Mouse (Mus musculus) retina, adult 2 months (tissue): ENCODE measurements around the gene Nudc.

Experiments used
- DNase-seq: peaks from one replicate; pipeline ENCODE4 v3.0.0-alpha.2; 2012; ENCODE audit warnings: low read depth, low spot score

Gene Nudc

DNA sequence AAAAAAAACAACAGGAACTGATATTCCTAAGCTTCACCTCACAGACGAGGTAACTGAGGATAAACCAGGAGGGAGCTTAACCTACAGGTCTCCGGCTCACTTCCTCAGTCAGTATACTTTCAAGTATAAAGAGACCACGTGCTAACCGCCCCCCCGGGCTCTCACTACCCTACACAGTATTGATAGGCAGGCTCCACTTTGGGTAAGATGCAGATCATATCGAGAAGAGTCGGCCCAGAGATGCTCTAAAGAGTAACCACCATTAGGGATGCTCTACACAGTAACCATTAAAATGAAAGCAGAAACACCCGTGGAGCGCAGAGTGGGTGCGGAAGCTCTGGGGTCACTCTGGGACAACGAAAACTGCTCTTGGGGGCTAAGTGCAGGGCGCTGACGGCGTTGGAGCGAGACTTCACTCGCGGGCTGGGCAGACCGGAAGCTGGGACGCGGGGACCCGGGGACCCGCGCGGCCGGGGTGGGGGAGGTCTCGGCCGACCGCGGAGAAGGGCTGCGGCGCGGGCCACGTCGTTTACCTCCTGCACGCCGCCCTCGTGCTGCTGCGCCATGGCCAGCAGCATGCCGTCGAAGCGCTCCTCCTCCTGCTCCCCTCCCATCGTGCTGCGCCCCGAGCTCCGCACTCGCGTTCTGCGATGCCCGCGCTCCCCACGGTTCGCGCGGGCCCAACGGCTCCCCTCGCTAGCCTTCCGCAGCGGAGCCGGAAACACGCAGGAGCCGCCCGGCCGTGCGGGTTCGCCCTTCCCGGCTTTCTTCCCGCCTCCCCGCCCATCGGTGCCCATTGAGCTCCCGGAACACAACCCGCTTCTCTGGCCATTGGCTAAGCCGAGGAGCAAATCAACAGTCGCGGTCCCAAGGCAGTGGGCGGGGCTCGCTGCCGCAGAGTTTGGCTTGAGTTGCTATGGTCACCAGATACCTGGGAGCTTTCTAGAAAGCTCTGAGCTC lies at the start of gene Nudc:
Gene Nudc (minus strand): TSS at position 725 of the 960 bp plus-strand sequence.
- DNase-seq: peak; percentile 88

DNA sequence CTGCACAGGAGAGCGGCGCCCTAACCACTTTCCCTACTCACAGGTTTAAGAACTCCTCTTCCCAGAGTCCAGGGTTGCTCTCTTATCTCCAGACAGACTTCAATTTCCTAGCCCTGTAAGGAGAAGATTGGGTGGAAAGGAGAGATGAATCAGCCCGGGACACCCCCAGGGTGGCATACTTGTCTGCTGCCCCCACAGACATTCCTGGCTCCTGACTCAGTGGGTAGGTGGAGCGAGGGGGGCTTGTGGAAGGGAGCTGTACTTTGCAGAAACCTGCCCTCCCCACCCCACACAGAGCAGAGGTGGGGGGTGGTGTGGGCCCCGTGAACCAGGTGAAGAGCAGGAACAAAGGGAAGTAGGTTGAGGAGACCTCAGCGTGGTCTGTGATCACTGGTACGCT lies 49.7 kb upstream of the Nudc start:
- no peak for DNase-seq

DNA sequence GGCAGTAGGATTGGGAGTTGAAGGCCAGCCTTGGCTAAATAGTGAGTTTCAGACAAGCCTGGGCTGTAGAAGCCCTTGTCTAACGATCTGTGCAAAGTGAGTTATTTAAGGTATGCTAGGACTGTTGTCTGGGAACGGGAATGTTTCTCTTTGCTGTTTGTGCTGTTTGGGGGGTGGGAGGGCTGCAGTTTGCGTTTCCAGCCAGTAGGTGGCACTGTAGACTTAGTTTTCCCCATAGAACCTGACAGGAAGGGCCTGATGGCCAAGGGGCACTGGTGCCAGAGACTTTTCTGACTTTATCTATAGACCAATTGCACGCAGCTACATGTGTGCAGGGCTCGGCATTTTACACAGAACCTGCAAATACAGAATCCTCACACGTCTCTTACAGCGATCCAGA lies 46.8 kb upstream of the Nudc start:
- peak; percentile 54 for DNase-seq

DNA sequence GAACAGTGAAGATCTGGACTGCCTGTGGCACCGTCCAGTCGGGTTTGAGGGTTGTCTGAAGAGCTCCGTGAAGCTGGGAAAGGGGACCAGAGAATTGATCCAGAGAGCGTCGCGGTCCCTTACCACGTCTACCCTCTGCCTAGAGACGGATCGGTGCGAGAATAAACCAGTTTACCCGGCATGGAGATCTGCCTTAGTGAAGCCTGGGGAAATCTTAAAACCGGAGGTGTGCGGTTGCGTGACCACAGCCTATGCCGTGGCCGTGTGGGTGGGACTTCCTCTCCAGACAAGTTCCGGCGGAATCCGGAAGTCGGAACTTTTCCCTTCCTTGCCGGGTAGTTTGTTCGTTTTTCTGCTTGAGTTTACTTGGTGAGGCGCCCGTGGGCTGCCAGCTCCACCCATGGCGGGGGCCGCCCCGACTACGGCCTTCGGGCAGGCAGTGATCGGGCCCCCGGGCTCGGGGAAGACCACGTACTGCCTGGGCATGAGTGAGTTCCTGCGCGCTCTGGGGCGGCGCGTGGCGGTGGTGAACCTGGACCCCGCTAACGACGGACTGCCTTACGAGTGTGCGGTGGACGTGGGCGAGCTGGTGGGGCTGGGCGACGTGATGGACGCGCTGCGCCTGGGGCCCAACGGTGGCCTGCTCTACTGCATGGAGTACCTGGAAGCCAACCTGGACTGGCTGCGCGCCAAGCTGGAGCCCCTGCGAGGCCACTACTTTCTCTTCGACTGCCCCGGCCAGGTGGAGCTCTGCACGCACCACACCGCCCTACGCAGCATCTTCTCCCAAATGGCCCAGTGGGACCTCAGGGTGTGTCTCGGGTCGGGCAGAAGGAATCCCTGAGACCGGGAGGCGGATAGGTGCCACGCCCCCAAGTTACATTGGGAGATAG lies 38.5 kb upstream of the Nudc start, which contains the start of gene Gpn2:
Gene Gpn2 (plus strand): TSS at position 304 of the 893 bp plus-strand sequence.
- peak; percentile 73 for DNase-seq

DNA sequence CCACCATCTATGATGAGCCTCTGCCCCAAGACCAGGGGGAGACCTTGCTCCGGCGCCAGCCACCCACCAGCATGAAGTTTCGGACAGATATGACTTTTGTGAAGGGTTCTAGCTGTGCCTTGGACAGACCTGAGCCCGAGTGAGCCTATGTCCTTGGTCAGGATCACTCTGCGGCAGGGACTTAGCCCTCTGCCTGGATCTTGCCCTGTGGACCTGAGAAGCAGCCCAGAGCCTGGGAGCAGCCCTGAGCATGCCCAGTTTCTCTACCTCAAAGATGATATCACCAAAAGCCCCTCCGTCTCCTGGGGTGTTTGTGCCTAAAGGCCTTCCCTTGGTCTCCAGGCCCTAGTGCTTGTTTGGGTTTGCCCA lies 37.9 kb upstream of the Nudc start:
- no peak for DNase-seq

DNA sequence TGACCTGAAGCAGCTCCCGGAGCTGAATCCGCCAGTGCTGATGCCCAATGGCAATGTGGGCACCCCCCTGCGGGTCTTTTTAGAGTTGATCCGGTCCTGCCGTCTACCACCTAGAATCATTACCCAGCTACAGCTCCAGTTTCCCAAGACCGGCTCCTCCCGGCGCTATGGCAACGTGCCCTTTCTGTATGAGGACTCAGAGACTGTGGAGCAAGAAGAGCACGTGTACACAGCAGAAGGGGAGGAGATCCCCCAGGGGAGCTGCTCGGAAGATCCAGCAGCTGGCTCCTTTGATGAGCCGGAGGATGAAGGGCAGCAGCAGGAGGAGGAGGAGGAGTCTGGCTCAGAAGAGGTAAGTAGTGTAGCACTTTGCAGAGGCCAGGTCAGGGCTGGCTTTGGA lies 32.2 kb upstream of the Nudc start:
- DNase-seq: no peak

DNA sequence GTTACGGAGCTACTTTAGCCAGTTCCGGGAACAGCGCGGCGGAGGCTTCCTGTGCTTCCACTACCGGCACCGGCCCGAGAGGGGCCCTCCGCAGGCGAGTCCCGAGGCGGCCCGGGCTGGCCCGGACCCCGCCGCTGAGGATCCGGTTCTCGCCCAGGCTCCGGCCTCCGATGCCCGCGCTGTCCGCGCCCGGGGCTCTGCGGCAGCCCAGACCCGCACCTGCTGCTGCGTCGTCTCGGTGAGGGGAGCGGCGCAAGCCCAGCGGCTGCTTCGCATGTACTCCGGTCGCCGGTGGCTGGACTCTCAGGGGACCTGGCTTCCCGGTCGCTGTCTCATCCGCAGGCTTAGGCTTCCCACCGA lies 29.0 kb upstream of the Nudc start:
- no peak for DNase-seq

DNA sequence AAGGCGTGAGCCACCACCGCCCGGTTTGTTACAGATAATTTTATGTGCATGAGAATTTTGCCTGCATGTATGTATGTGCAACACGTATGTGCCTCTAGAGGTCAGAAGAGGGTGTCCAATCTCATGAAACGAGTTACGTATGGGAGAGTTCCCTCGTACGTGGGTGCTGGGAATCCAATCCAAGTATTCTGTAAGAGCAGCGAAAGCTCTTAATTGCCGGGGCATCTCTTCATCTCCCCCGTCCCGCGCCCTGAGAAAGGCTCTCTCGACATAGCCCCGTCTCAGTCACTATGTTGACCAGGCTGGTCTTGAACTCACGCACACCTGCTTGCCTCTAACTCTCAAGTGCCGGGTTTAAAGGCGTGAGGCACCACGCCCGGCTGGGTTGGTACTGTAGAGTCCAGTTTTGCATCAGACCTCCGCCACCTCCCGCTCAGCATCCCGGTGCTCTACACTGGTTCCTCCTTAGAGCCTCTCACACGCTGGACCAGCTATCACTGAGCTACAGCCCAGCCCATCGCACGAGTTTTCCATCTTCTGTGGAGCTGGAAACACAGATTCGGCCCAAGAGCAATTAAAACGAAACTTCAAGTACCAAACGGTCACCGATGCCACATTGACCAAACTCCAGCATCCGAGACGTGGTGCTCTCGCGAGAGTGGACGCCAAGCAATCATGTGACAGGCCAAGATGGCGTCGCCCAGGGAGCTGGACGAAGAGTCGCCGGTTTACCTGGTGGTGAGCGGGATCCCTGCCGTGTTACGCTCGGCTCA lies 28.5 kb upstream of the Nudc start, which contains the start of gene Gpatch3:
Gene Gpatch3 (plus strand): TSS at position 676 of the 773 bp plus-strand sequence.
- peak; percentile 86 for DNase-seq

DNA sequence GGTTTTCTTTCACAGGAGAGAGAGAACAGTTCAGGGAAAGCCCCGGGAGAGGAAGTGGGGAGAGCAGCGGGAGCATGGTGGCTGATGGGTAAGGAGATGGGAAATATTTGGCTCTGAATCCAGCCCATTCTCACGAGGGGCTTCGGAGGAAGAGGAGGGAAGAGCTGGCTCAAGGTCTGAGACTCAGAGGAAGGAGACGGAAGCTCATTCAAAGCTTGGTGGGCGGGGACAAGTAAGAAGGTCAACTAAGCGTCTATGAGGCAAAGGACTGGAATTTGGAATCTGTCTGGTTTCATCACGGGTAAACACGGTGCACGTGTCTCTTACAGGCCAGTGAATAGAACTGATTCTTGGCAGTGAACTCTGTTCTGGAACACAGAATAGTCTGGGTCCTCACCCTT lies 24.3 kb upstream of the Nudc start:
- DNase-seq: no peak

DNA sequence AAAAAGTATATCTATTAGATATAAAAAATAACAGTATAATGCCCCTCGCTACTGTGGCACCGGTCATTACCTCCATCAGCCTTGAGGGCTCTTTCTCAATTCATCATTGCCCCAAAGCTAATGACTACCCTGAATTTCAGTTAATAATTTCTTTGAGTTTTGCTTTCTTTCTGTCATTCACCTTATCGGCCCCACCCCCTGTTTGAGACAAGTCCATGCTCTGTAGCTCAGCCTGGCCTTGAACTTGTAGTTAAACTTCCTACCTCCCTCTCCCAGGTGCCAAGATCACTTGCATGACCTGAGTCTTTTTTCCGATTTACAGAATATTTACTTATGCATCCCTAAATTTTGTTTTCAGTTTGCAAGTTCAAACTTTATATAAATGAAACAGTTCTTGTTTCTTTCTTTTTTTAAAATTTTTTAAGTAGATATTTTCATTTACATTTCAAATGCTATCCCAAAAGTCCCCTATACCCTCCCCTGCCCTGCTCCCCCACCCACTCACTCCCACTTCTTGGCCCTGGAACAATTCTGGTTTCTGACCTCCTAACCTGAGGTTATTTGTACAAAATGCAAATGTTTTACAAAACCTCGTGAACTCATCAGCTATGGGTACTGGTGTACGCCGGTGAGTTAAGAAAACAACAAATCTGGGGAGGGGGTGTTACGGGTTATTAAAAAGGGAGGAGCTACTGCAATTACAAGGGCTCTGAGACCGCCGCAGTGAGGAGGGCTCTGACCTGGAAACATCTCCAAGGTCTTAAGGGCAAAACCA lies 23.7 kb upstream of the Nudc start:
- DNase-seq: no peak

DNA sequence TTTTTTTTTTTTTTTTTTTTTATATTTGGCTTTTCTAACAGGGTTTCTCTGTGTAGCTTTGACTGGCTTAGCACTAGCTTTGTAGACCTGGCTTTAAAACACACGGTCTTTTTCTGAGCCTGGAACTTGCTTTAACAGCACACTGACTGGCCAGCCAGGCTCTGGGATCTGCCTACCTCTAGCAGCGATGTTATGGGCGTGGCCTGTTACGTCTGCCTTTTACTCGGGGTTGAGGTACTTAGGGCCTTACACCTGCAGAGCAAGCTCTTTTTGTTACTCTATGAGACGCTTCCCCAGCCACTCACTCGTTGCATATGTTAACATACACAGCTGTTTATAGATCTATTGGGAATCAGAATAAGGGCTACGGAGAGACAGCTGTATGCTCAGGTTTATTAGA lies 21.5 kb upstream of the Nudc start:
- no peak for DNase-seq

DNA sequence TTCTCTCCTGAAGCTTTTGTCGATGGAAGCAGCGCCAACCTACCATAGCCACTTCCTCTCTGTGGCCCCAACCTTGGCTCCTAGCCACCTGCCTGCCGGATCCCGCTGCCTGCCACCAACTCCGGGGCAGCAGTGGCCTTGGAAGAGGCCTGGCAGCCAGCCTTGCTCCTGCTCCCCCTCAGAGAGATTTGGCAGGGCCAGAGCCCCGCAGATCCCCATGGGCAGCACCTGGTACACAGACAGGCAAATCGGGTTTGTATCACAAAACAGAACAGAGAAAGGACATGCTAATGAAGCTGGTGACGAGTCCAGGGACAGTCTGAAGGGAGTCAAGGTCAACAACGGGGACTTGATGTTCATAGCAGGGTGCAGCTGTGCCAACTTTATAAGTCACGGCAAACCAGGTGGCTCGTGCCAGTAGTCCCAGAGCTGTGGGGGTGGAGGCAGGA lies 17.4 kb upstream of the Nudc start:
- DNase-seq: no peak

DNA sequence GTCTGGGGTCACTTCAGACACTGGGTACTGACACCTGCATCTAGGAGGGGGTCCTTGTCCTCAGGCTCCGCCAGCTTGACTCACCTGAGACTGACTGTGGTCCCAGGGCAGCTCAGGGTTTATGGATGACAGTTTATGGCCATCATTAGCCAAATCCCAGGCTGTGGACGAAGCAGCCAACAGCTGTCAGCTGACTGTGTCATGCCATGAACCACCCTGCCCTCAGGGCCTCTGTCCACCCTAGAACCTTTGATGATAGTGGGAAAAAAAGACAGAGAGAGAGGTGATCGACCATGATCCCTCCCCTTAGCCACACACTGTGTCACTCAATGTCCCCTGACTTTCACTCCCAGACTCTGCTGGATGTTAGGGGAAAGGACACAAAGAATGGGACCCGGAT lies 15.8 kb upstream of the Nudc start:
- DNase-seq: no peak

DNA sequence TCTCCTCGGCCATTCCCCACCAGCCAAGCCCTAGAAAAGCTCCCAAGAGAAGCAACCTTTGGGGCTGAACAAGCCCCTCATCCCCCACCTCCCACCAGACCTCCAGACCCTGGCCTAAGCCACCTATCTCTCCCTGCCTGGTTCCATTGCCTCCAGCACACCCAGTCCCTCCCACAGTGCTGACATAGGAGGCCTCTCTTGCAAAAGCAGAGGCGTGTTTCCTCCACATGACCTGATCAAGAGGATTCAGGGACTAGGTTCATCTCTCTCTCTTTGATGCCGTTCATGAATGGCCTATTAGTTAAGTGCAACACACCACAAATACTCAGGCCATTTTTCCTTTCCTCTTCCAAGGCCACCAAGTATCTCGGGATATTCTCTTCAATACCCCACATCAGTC lies 14.1 kb upstream of the Nudc start:
- no peak for DNase-seq

DNA sequence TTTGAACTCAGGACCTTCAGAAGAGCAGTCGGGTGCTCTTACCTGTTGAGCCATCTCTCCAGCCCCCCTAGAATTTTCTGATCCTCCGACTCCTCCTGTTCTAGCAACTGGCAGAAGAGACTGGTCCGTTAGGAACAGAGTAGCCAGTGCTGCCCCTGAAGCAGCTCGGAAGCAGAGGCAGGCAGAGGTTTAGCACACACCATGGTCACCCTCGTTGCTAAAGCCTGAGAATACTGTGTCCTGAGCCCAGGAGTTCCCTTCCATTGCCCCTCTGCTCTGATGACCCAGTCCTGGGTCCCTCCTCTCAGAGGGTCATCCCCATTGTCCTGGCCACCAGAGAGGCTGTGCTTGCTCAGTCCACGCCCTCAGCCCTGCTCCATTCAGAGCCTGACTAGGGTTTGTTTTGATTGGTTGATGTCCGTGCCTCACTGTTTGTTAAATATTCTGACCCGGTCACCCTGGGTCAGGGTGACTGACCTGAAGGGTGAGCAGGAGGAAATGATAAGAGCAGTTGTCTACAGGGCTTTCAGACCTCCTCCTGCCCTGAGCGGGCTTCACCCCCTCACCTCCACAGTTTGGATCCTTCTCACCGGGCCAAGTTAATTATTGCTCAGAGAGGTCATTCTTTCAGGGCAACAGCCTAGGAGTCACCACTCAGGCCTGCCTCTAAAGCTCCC lies 11.4 kb upstream of the Nudc start:
- DNase-seq: no peak

DNA sequence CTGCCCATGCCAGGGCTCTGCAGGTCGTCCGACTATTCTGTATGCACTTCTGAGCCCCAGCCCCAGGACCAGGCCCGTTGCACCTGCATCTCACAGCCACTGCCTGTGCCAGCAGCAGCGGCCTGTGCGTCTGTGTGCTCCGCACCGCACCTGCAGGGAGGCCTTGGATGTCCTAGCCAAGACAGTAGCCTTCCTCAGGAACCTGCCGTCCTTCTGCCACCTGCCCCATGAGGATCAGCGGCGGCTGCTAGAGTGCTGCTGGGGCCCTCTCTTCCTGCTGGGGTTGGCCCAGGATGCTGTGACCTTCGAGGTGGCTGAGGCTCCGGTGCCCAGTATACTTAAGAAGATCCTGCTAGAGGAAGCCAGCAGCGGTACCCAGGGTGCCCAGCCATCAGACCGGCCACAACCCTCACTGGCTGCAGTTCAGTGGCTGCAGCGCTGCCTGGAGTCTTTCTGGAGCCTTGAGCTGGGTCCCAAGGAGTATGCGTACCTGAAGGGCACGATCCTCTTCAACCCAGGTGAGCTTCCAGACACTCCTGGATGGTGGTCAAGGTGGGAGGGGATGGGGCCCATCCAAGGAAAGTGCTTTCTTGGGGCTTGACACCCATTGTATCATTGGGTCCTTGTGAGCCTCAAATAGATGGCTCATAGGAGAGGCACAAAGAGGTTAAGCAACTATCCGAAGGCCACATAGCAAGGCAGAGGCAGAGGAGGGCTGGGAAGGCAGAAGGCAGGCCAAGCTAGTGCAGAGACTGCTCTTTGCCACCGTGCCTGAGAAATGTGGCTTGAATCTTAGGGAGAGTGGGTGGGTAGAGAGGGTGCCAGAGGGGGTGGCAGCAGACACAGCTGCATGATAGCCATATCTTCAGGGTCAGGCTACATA lies 7.9 kb upstream of the Nudc start:
- no peak for DNase-seq

DNA sequence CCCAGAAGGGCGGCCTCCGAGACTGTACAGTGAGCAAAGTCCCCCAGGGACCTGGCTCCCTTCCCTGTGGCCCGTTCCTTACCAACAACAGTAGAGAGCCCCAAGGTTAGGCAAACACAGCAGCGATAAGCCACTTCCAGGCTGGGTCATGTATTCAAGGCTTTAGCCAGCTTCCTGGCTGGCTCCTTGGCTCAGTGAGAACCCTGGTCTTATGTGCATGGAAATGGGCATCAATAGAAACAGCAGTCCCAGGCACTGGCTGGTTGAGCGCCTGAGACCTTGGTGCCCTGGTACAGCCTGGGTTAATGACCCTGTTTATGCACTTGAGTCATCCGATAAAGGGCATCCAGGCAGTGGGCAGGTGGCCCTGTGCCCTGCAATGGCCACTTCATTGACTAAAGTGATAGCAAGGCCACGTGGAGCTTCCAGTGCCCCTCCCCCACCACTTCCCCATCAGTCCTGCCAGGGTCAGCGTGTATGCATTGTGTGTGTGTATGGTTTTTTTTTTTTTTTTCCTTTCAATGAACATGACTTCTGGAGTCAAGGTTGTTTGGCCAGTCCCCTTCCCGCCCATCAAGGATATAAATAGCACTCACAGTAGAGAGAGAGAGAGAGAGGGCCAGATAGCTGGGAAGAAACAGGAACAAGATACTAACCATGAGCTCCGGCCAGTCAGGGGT lies 7.1 kb upstream of the Nudc start, which contains the start of gene Nr0b2:
Gene Nr0b2 (plus strand): TSS at position 609 of the 680 bp plus-strand sequence.
- DNase-seq: no peak

DNA sequence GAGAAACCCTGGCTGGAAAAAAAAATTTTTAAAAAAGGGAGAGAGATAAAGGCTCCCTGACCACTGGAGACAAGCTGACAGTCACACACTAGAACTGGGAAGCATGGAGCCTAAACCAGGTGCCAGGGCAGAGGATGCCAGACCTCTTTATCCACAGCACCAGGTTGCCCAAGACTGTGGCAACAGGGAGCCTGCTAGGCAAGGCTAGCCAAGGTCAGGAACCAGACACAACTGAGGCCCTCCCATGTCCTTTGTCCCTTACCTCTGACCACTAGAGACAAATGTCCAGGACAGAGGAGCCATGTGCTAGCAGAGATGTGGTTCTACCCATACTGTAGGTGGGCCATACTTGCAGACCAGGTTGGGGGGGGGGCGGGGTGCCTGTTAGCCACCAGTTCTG lies 6.2 kb upstream of the Nudc start:
- DNase-seq: no peak

DNA sequence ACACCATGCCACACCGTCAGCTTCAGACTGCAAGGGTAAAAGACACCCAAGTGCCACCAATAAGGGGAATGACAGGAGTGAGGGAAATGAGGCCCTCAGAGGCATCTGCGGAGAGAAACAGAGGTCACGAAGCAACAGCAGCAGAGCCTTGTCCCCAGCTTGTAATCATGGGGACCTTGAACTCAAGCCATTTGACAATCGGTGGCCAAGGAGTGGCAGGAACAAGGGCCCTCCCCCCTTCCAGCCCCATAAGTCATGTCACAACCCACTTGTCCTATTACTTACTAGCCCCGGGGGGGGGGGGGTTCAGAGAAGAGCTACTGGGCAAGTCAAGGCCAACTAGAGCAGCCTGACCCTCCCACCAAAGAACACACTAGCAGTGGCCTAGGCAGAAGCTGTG lies 9.1 kb downstream of the Nudc start:
- DNase-seq: no peak
